Mouse (Mus musculus) bone marrow, adult 2 months (tissue): ENCODE data around the gene Col6a5.

Source experiments
- CTCF ChIP-seq: fragments of 200-500 bp; IDR thresholded peaks from 2 replicates; pipeline ENCODE4 v1.5.1; 2011; ENCODE audit warnings: low read length, control low read depth; ENCODE audit not compliant: control insufficient read depth, insufficient read depth
- POLR2A ChIP-seq: fragments of 200-500 bp; IDR thresholded peaks from 2 replicates; pipeline ENCODE4 v1.6.1; 2011; ENCODE audit warnings: low read depth, mild to moderate bottlenecking, control low read depth, low read length, borderline replicate concordance; ENCODE audit not compliant: control insufficient read depth

DNA sequence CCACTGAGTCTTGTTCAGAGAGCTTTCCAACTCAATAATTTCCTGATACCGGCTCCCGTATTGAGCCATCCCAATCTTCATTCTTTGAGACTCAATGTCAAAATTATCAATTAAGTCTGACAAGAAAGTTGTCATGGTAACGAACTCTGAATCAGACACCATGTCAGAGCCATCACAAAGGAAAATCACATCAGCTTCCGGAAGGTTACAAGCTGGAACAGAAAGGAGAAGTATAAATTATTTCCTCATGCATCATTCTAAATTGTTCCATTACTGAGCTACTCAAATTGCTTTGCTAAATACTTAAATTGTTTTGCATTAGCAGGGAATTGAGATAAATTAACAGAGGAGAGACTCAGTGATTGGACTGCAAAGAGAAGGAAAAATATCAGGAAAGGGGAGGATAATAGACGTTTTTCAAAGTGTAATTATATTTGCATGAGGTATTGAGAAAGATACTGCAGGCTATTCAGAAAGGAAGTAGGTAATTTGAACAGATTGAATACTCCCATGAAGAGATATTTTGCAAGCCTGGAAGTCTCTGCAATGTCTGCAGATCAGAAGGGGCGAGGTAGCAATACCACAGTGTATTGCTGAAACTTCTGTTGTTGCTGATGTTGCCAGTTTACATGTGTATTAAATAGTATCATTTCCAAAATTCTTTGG, 31.9 kb downstream of the Col6a5 start:
- TF ChIP-seq CTCF (no peak), POLR2A (no peak)
